Mouse (Mus musculus) brain, embryonic 14.5 days (tissue): ENCODE results near the gene Gnai3.

Experiments used
- CTCF ChIP-seq: fragments of 200-500 bp; IDR thresholded peaks from 2 replicates; pipeline ENCODE4 v1.5.1; 2012; ENCODE audit warnings: inconsistent platforms, mild to moderate bottlenecking, moderate library complexity, borderline replicate concordance; ENCODE audit not compliant: insufficient read depth, insufficient read length; ENCODE audit errors: extremely low read depth
- POLR2A ChIP-seq: fragments of 200-500 bp; IDR thresholded peaks from 2 replicates; pipeline ENCODE4 v1.6.1; 2012; ENCODE audit warnings: mild to moderate bottlenecking, inconsistent platforms, borderline replicate concordance; ENCODE audit not compliant: poor library complexity, insufficient read depth, insufficient read length, severe bottlenecking; ENCODE audit errors: extremely low read depth

DNA sequence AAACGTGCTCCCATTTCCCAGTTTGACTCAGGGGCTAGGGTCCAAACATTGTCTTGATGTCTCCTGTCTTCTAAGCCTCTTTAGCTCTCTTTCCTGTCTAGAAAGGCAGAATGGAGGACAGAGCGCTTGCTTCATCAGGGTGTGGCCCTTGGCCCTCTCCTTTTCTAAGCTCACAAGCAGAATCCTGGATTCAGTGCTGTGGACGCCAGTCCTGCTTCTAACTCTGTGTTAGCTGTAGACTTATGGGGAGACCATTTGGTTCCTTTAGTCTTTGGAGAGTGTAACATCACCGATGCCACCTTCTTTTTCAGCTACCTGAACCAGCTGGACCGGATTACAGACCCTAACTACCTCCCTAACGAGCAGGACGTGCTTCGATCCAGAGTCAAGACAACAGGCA, 48.3 kb downstream of the Gnai3 start:
- TF ChIP-seq CTCF (no peak), POLR2A (no peak)
